Mouse (Mus musculus) small intestine, adult 2 months (tissue): ENCODE results near the gene Nudt5.

Experiments used
- CTCF ChIP-seq: fragments of 200-500 bp; IDR thresholded peaks from 2 replicates; pipeline ENCODE4 v1.5.1; 2012; ENCODE audit warnings: low read depth, mild to moderate bottlenecking, control low read depth, inconsistent platforms, low read length, moderate library complexity, mixed read lengths; ENCODE audit not compliant: insufficient replicate concordance, insufficient read length; ENCODE audit errors: extremely low read depth
- POLR2A ChIP-seq: fragments of 200-500 bp; IDR thresholded peaks from 2 replicates; pipeline ENCODE4 v1.6.1; 2012; ENCODE audit warnings: low read depth, mild to moderate bottlenecking, control low read depth, inconsistent platforms, low read length, moderate library complexity

DNA sequence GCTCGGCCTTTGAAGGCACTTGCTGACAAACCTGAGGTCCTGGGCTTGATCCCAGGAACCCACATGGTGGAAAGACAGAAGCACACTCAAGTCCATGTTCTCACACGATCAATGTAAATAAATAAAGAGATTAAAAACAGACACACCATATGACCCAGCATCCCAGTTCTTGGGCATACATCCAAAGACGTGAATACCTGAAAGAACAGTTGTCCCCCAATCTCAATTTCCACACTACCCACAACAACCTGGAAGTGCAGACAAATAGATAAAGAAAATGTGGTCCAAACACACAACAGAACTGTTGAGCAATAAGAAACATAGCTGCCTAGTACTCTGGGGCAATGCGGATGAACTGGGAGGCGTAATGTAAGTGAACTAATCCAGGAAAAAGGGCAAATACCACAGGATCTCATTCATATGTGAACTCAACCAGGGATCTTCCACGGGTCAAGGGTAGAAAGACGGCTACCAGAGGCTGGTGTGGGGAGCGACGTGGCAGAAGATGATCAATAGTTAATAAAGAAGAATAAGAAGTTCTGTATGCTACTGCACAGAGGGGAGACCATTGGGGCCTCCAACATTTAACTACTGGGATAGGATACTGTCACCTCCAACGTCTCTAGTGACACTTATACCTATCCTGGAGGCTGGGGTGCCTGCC is 42.8 kb upstream of the Nudt5 start:
- TF ChIP-seq CTCF (no peak), POLR2A (no peak)
